Mouse (Mus musculus): ENCODE results near the gene Mllt1.

DNA sequence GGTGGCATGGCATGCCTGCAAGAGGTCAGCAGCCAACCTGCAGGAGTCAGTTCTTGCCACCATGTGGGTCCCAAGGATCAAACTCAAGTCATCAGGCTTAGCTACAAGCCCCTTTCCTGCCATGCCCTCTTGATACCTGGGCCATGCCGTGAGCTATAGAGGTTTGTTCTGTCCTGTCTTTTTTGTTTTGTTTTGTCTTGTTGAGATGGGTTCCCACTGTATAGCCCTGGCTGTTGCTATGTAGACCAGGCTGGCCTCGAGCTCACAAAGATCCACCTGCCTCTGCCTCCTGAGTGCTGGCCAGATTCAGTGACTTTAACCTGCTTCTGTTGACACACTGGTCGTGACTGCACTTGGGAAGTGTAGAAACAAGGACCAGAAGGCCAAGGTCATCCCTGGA is 40.2 kb upstream of the Mllt1 start:
- TF ChIP-seq POLR2A (IDR thresholded peaks at IDR 0.05; ENCODE audit: low read depth, low read length) (no peak), CTCF (IDR thresholded peaks at IDR 0.05; ENCODE audit: borderline replicate concordance, insufficient read depth, low read length) (no peak)
